Mouse (Mus musculus) limb, embryonic 11.5 days (tissue): Measurements from ENCODE around the gene Nmi. TPM values are rescaled to one million over a fixed set of nuclear protein-coding genes. Genes with fewer than 3 reads are reported as not detected.

Source experiments
- ATAC-seq: fragments of 200-750 bp; cut with Nextera tagmentation; 2 replicates; pipeline ENCODE4 v1.8.0; 2017; ENCODE audit warnings: low read depth; ENCODE audit not compliant: insufficient number of reproducible peaks, low FRiP score, low TSS enrichment
- DNase-seq: peaks from one replicate; pipeline ENCODE4 v3.0.0-alpha.2; 2015; ENCODE audit warnings: low spot score
- H3K27ac ChIP-seq: fragments of 300-500 bp; sonication (generic); replicated peaks from 2 replicates; pipeline ENCODE4 v1.5.1; 2014; ENCODE audit warnings: low read depth, mild to moderate bottlenecking, low read length
- H3K27me3 ChIP-seq: fragments of 300-500 bp; sonication (generic); 2 replicates; pipeline ENCODE4 v1.6.1; 2014; ENCODE audit warnings: mild to moderate bottlenecking, low read length, mixed read lengths; ENCODE audit not compliant: control insufficient read depth, insufficient read depth
- H3K36me3 ChIP-seq: fragments of 300-500 bp; sonication (generic); 2 replicates; pipeline ENCODE4 v1.6.1; 2014; ENCODE audit warnings: mild to moderate bottlenecking, low read length, moderate library complexity, mixed read lengths; ENCODE audit not compliant: control insufficient read depth, insufficient read depth
- H3K4me1 ChIP-seq: fragments of 300-500 bp; sonication (generic); 2 replicates; pipeline ENCODE4 v1.6.1; 2014; ENCODE audit warnings: low read length, mixed read lengths; ENCODE audit not compliant: control insufficient read depth, insufficient read depth
- H3K4me2 ChIP-seq: fragments of 300-500 bp; sonication (generic); 2 replicates; pipeline ENCODE4 v1.6.1; 2014; ENCODE audit warnings: low read depth, mild to moderate bottlenecking, moderate library complexity; ENCODE audit not compliant: severe bottlenecking
- H3K4me3 ChIP-seq: fragments of 300-500 bp; sonication (generic); 2 replicates; pipeline ENCODE4 v1.5.1; 2014; ENCODE audit warnings: low read depth, low read length
- H3K9ac ChIP-seq: fragments of 300-500 bp; sonication (generic); 2 replicates; pipeline ENCODE4 v1.6.1; 2014; ENCODE audit warnings: mild to moderate bottlenecking, low read length
- H3K9me3 ChIP-seq: fragments of 300-500 bp; sonication (generic); 2 replicates; pipeline ENCODE4 v1.6.1; 2016; ENCODE audit warnings: low read length; ENCODE audit not compliant: control insufficient read depth
- WGBS: fragments of 180-500 bp; shearing (Covaris S2); extraction: QIAGEN DNeasy Blood & Tissue Kit; methylation state at CpG from one replicate; pipeline ENCODE4 v1.1.7; 2014; 5-methylcytosine and 5-hydroxymethylcytosine counted together
- polyA plus RNA-seq: library from polyadenylated mRNA; unstranded; fragments of >200 nt; fragmentation: Nextera tagmentation; extraction: Ambion mirVana; gene quantifications from 2 replicates; pipeline ENCODE4 v1.2.1, GENCODE M21; 2014

Gene Nmi
- polyA plus RNA-seq, 1 experiment from 2014 or later, result 8.3 TPM

- Histone ChIP-seq H3K4me1 (no peaks in the 10 kb centered on the region), H3K36me3 (no peaks in the 10 kb centered on the region), H3K4me2 (no peak overlapping the region), H3K27me3 (no peaks in the 10 kb centered on the region), H3K4me3 (no peak overlapping the region), H3K9ac (no peak overlapping the region), H3K9me3 (no peaks in the 10 kb centered on the region), H3K27ac (no peak overlapping the region)
- 16% methylated on average over 6 of the region's 6 CpGs for WGBS
- DNase-seq (no peak), ATAC-seq (no peak)
Measured at GRCm38 (mm10) chr2:51912740-51913139, 60.6 kb downstream of the Nmi start.

GRCm38 (mm10) chr2:51911864-51912263, 61.4 kb downstream of the Nmi start:
- DNase-seq (no peak), ATAC-seq (no peak)
- 67% methylated on average over 2 of the region's 2 CpGs for WGBS
- Histone ChIP-seq H3K36me3 (no peaks in the 10 kb centered on the region), H3K27ac (no peak overlapping the region), H3K4me3 (no peak overlapping the region), H3K9ac (no peak overlapping the region), H3K4me1 (no peaks in the 10 kb centered on the region), H3K4me2 (no peak overlapping the region), H3K9me3 (no peaks in the 10 kb centered on the region), H3K27me3 (no peaks in the 10 kb centered on the region)

- no peak overlapping the region for H3K27ac ChIP-seq
- H3K4me3 ChIP-seq, result no peak overlapping the region
- no peaks in the 10 kb centered on the region for H3K36me3 ChIP-seq
- no peaks in the 10 kb centered on the region for H3K27me3 ChIP-seq
- no peak overlapping the region for H3K9ac ChIP-seq
- no peaks in the 10 kb centered on the region for H3K9me3 ChIP-seq
- 75% methylated on average over 4 of the region's 4 CpGs for WGBS
- H3K4me1 ChIP-seq, result no peaks in the 10 kb centered on the region
- ATAC-seq (no peak), DNase-seq (no peak)
- H3K4me2 ChIP-seq, result no peak overlapping the region
Measured at GRCm38 (mm10) chr2:51907538-51908110, 65.7 kb downstream of the Nmi start.

DNA sequence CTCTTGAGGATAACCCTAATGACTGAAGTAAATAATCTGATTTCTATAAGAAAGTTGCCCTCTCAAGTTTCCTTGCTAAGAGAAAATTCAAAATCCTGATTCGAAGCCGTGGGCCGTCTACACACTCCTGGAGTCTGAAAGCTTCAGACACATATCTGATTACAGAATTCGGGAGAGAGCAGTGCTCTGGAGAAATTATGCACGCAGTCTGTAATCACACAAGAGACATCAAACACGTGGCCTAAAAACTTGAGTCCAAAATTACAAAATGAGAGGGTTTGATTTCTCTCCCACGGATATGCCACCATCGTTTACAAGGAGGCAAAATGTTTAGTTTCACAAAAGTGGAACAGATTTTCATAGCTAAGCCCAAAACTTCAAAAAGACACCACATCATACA, 67.7 kb downstream of the Nmi start:
- Histone ChIP-seq H3K9me3 (no peaks in the 10 kb centered on the region), H3K27ac (no peak overlapping the region)
- WGBS, result 86% methylated on average over 8 of the region's 8 CpGs

More for the DNA sequence above, 67.7 kb downstream of the Nmi start:
- H3K4me2 ChIP-seq, result no peak overlapping the region
- no peaks in the 10 kb centered on the region for H3K36me3 ChIP-seq
- no peak overlapping the region for H3K4me3 ChIP-seq
- DNase-seq (no peak), ATAC-seq (no peak)
- no peaks in the 10 kb centered on the region for H3K27me3 ChIP-seq
- H3K4me1 ChIP-seq, result no peaks in the 10 kb centered on the region
- no peak overlapping the region for H3K9ac ChIP-seq

Other genes starting within 250 kb of the Nmi start
- 9.1 and 11.6 TPM in 2 replicates for gene Rbm43, start 38.3 kb downstream of the Nmi start, polyA plus RNA-seq
- gene Tnfaip6, start 64.5 kb upstream of the Nmi start, polyA plus RNA-seq, result 46.3 and 46.9 TPM in 2 replicates
- 60.0 and 65.2 TPM in 2 replicates for gene Rif1, start 99.3 kb upstream of the Nmi start, polyA plus RNA-seq